Mouse (Mus musculus) common myeloid progenitor, adult 5-6 weeks (primary cell): ENCODE measurements at regions not wholly inside any gene's neighbourhood (a gene's known extent, or its start where the extent isn't known, plus 50 kb on each side); places are given as distances from the start of the nearest gene placed in this dataset.
"Not testable (repeated sequence)": the region's sequence is repeated elsewhere in the genome, so short reads cannot be mapped to it uniquely, and the experiment has no call there.

ENCODE experiments used
- ATAC-seq: replicated peaks from 2 replicates; pipeline ENCODE4 v1.8.0; 2016; ENCODE audit warnings: low read depth, mild to moderate bottlenecking, moderate TSS enrichment, inconsistent platforms; ENCODE audit not compliant: poor library complexity, severe bottlenecking

GRCm38 (mm10) chr14:89922316-89922715, 1451.1 kb upstream of the Pcdh20 start:
- ATAC-seq: no peak

- ATAC-seq: not testable (repeated sequence)
These were observed 1449.4 kb upstream of the Pcdh20 start for GRCm38 (mm10) chr14:89920586-89920985.

- ATAC-seq: peak; percentile 92
These were observed 1427.6 kb upstream of the Pcdh20 start for GRCm38 (mm10) chr14:89898701-89899227.

DNA sequence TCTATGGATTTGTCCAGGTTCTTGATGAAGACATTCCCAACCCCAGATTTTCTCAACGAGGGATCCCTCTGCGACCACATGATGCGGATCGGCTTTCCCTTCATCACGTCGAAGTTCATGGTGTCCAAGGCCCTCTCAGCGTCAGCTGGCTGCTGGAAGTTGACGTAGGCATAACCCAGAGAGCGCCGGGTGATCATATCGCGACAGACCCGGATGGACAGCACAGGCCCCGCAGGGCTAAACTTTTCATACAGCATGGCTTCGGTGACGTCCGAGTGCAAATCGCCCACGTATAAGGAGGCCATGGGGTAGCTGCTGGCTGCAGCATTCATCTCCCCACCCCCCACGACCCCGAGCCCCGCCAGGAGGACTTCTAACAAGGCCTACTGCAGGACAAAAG, 1426.9 kb upstream of the Pcdh20 start:
- ATAC-seq: 0 out of 2 replicates have a peak, but pooled peaks have one; percentile 36

DNA sequence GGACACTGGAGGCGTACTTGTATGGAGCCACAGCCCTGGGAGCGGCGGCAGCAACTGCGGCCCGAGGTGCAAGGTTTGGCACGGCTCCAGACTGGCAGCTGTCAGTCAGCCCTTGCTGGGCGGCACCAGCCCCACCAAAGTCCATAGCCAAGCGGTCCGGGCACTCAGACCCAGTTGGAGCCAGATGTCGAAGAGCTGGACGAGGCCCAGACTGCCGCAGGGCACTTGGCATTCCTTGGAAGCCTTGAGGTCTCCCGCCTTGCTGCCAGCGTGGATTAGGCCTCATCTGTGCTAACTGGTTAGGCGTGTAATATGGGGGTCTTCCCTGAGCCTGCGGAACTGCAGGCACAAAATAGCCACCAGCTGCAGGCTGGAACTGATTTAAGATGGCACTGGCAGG, 1425.7 kb upstream of the Pcdh20 start:
- ATAC-seq: not testable (repeated sequence)
